Mouse (Mus musculus) erythroblast, embryonic 14.5 days (primary cell): ENCODE measurements around the gene Nat8f1.

ENCODE experiments used
- GATA1 ChIP-seq: IDR thresholded peaks from 2 replicates; pipeline ENCODE4 v1.6.1; 2012; ENCODE audit warnings: low read length, inconsistent platforms, mixed read lengths
- TAL1 ChIP-seq: IDR thresholded peaks from 3 replicates; pipeline ENCODE4 v1.6.1; 2012; ENCODE audit warnings: low read length, inconsistent platforms, mixed read lengths

DNA sequence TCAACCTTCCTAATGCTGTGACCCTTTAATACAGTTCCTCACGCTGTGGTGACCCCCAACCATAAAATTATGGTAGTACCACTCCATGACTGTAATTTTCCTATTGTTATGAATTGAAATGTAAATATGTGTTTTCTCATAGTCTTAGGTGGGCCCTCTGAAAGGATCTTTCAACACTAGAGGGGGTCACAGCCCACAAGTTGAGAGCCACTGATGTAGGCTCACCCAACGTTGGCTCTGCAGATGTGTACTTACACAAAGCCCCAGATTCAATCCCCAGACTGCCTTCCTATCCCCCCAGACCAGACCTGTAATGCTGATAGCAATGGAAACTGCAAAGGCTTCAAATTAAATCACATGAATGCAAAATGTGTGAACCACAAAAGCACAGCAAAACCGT is 20.2 kb upstream of the Nat8f1 start:
- TF ChIP-seq GATA1 (no peak), TAL1 (no peak)
